ENCODE assay signal across 20 mouse cellular contexts in the genomic region with DNA sequence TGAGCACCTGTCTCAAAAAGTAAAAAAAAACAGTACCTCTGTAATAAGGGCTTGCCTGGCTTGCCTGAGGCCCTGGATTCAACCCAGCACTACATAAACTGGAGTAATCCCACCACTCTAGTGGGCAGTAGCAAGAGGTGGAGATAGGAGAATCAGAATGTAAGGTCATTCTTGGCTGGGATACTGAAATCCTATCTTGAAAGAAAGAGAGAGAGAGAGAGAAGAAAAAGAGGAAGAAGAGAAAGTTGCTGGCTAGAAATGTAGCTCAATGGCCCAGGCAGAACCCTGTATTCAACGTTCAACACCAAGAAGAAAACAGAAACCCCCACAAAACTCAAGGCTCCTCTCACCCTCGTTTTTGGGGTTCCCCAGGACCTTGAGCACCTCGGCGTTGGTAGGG. TPM values are rescaled to one million over a fixed set of nuclear protein-coding genes. Genes with fewer than 3 reads are reported as not detected.
DNase-seq lines count a peak whose midpoint lies in the region; ATAC-seq and TF ChIP-seq lines count a peak whose summit lies in the region.
"Had no signal": no experiment of that assay in that cellular context is flagged by ENCODE, and none has a peak within 500 bp of the region (broad histone marks: within the 10 kb centered on the region; RNA-seq: fewer than 3 reads in every experiment).

No protein-coding gene starts in this region.

- peak overlapping the region; percentile 55 for H3K27ac ChIP-seq in heart, embryonic 15.5 days
- H3K27ac ChIP-seq in testis, adult 2 months (ENCODE audit: control insufficient read depth, insufficient read depth, low read depth, low read length): 0 out of 2 replicates have a peak overlapping the region, but pooled peaks have one; percentile 21
- no peak overlapping the region for H3K27ac ChIP-seq in neural tube, embryonic 15.5 days (replicated peaks)
- H3K27ac ChIP-seq: forebrain, embryonic 15.5 days; hindbrain, embryonic 14.5 days had no signal

- no peaks in the 10 kb centered on the region for H3K27me3 ChIP-seq in heart, embryonic 15.5 days
- no peaks in the 10 kb centered on the region for H3K27me3 ChIP-seq in testis, adult 2 months (ENCODE audit: control insufficient read depth, insufficient read depth, low read length)
- no peaks in the 10 kb centered on the region for H3K27me3 ChIP-seq in neural tube, embryonic 15.5 days (replicated peaks)
- H3K27me3 ChIP-seq: forebrain, embryonic 15.5 days had no signal

- no peak overlapping the region for H3K9ac ChIP-seq in heart, embryonic 15.5 days
- no peak overlapping the region for H3K9ac ChIP-seq in neural tube, embryonic 15.5 days (replicated peaks)
- H3K9ac ChIP-seq: forebrain, embryonic 15.5 days had no signal

- H3K9me3 ChIP-seq in heart, embryonic 15.5 days (replicated peaks): no peaks in the 10 kb centered on the region
- no peaks in the 10 kb centered on the region for H3K9me3 ChIP-seq in neural tube, embryonic 15.5 days (replicated peaks)
- H3K9me3 ChIP-seq: forebrain, embryonic 15.5 days had no signal

- no peak for TF ChIP-seq POLR2A in testis, adult 2 months (IDR thresholded peaks at IDR 0.05; ENCODE audit: control insufficient read depth, low read depth, low read length)

- H3K4me3 ChIP-seq in heart, embryonic 15.5 days: no peak overlapping the region
- H3K4me3 ChIP-seq in testis, adult 2 months (ENCODE audit: control insufficient read depth, low read depth, low read length): no peak overlapping the region
- H3K4me3 ChIP-seq in neural tube, embryonic 15.5 days (replicated peaks): no peak overlapping the region
- H3K4me3 ChIP-seq: forebrain, embryonic 15.5 days had no signal

- no peak overlapping the region for H3K4me2 ChIP-seq in heart, embryonic 15.5 days
- H3K4me2 ChIP-seq in neural tube, embryonic 15.5 days: no peak overlapping the region
- H3K4me2 ChIP-seq: forebrain, embryonic 15.5 days had no signal

- peak; percentile 50 for DNase-seq in cerebellum, adult 9-10 months
- DNase-seq in cerebellum, adult 11-12 months: no peak
- DNase-seq in heart, adult 18-20 months: no peak
- no peak for DNase-seq in testis, postnatal 10 days (ENCODE audit: low spot score)
- DNase-seq in urinary bladder, postnatal 4 days (ENCODE audit: low spot score in 2 of 2): no peak
- DNase-seq: adrenal gland, postnatal 36 days; cerebellum, adult 2 months; gastrocnemius, postnatal 36 days; heart, postnatal 36 days; kidney, adult 9 months; kidney, postnatal 36 days; left cerebral cortex, postnatal 4 days; lung, postnatal 36 days; thymus, postnatal 25 days had no signal

- no peak for TF ChIP-seq CTCF in testis, adult 2 months (IDR thresholded peaks at IDR 0.05; ENCODE audit: control insufficient read depth, insufficient read depth, insufficient replicate concordance, low read depth, low read length)

- ATAC-seq in heart, embryonic 15.5 days (replicated peaks; ENCODE audit: insufficient number of reproducible peaks, insufficient read depth, low FRiP score, low read depth): no peak
- ATAC-seq in neural tube, embryonic 15.5 days (ENCODE audit: low FRiP score): no peak
- ATAC-seq: CD4-positive, CD25-positive, alpha-beta regulatory T cell, adult 4 months; forebrain, embryonic 15.5 days had no signal

- WGBS in heart, embryonic 15.5 days: 79% methylated on average over 4 of the region's 4 CpGs
- WGBS in neural tube, embryonic 15.5 days: 86% methylated on average over 4 of the region's 4 CpGs

- H3K4me1 ChIP-seq in heart, embryonic 15.5 days (replicated peaks): peaks cover 54% of the 10 kb centered on the region
- peaks cover 29% of the 10 kb centered on the region for H3K4me1 ChIP-seq in testis, adult 2 months (ENCODE audit: control insufficient read depth, insufficient read depth, low read length)
- peaks cover 58% of the 10 kb centered on the region for H3K4me1 ChIP-seq in neural tube, embryonic 15.5 days

- H3K36me3 ChIP-seq in heart, embryonic 15.5 days: no peaks in the 10 kb centered on the region
- H3K36me3 ChIP-seq in testis, adult 2 months (ENCODE audit: control insufficient read depth, insufficient read depth, low read length): no peaks in the 10 kb centered on the region
- H3K36me3 ChIP-seq in neural tube, embryonic 15.5 days: peaks cover 7% of the 10 kb centered on the region

RNA-seq across cellular contexts. Expression of gene Myl6, which starts 2.0 kb away (rescaled TPM):
- polyA plus RNA-seq in heart, embryonic 15.5 days (2015; fragmentation: Nextera tagmentation; extraction: Ambion mirVana): 1,051 and 1,154 TPM in 2 replicates
- 100 to 1,000 TPM; 253 to 273 TPM for total RNA-seq in heart, adult 18-20 months (2021)
- 191 and 248 TPM in 2 replicates for polyA plus RNA-seq in testis, adult 2 months (2012; rRNA removed)
- 999 and 1,090 TPM in 2 replicates for polyA plus RNA-seq in neural tube, embryonic 15.5 days (2015; fragmentation: Nextera tagmentation; extraction: Ambion mirVana)

RNA-seq across cellular contexts. Expression of gene Myl6b, which starts 2.6 kb away (rescaled TPM):
- 4.3 and 4.6 TPM in 2 replicates for polyA plus RNA-seq in heart, embryonic 15.5 days (2015; fragmentation: Nextera tagmentation; extraction: Ambion mirVana)
- 1 to 10 TPM; 3.2 to 3.3 TPM for total RNA-seq in heart, adult 18-20 months (2021)
- 20.3 and 23.2 TPM in 2 replicates for polyA plus RNA-seq in testis, adult 2 months (2012; rRNA removed)
- 7.0 and 7.7 TPM in 2 replicates for polyA plus RNA-seq in neural tube, embryonic 15.5 days (2015; fragmentation: Nextera tagmentation; extraction: Ambion mirVana)

RNA-seq across cellular contexts. Expression of gene Esyt1, which starts 29.8 kb away (rescaled TPM):
- 19.4 and 29.0 TPM in 2 replicates for polyA plus RNA-seq in heart, embryonic 15.5 days (2015; fragmentation: Nextera tagmentation; extraction: Ambion mirVana)
- total RNA-seq in heart, adult 18-20 months (2021): 10 to 100 TPM; 15.9 to 19.9 TPM
- polyA plus RNA-seq in testis, adult 2 months (2012; rRNA removed): 1.6 and 3.1 TPM in 2 replicates
- polyA plus RNA-seq in neural tube, embryonic 15.5 days (2015; fragmentation: Nextera tagmentation; extraction: Ambion mirVana): 20.7 and 30.0 TPM in 2 replicates

RNA-seq across cellular contexts. Expression of gene Smarcc2, which starts 36.9 kb away (rescaled TPM):
- 59.2 and 60.3 TPM in 2 replicates for polyA plus RNA-seq in heart, embryonic 15.5 days (2015; fragmentation: Nextera tagmentation; extraction: Ambion mirVana)
- total RNA-seq in heart, adult 18-20 months (2021): 10 to 100 TPM; 75.4 to 75.8 TPM
- polyA plus RNA-seq in testis, adult 2 months (2012; rRNA removed): 138 and 141 TPM in 2 replicates
- polyA plus RNA-seq in neural tube, embryonic 15.5 days (2015; fragmentation: Nextera tagmentation; extraction: Ambion mirVana): 138 and 149 TPM in 2 replicates

RNA-seq across cellular contexts. Expression of gene Zc3h10, which starts 51.7 kb away (rescaled TPM):
- polyA plus RNA-seq in heart, embryonic 15.5 days (2015; fragmentation: Nextera tagmentation; extraction: Ambion mirVana): 10.2 and 11.0 TPM in 2 replicates
- 1 to 10 TPM; 7.7 to 8.2 TPM for total RNA-seq in heart, adult 18-20 months (2021)
- polyA plus RNA-seq in testis, adult 2 months (2012; rRNA removed): 29.9 and 33.9 TPM in 2 replicates
- polyA plus RNA-seq in neural tube, embryonic 15.5 days (2015; fragmentation: Nextera tagmentation; extraction: Ambion mirVana): 16.0 and 16.2 TPM in 2 replicates
